Mouse (Mus musculus): Measurements from ENCODE around the gene Timm50. TPM values are rescaled to one million over a fixed set of nuclear protein-coding genes. Genes with fewer than 3 reads are reported as not detected.

Timm50 gene
- 137 and 138 TPM in 2 replicates for polyA plus RNA-seq (2015; fragmentation: Nextera tagmentation; extraction: Ambion mirVana)

GRCm38 (mm10) chr7:28311926-28312543 lies at the start of gene Timm50:
Timm50 (minus strand) TSS chr7:28312072.
- ATAC-seq (ENCODE audit: insufficient read depth, low FRiP score, low read depth), result peak; percentile 98
- Histone ChIP-seq H3K4me1 (peaks cover 8% of the 10 kb centered on the region), H3K27me3 (replicated peaks) (no peaks in the 10 kb centered on the region), H3K4me3 (replicated peaks) (peak within 1 kb of the TSS; percentile 98), H3K4me2 (peak within 1 kb of the TSS; percentile 86), H3K36me3 (peaks cover 51% of the 10 kb centered on the region), H3K27ac (peak within 1 kb of the TSS; percentile 69), H3K9me3 (no peaks in the 10 kb centered on the region), H3K9ac (peak within 1 kb of the TSS; percentile 92)
- under 1% methylated on average over 45 of the region's 45 CpGs for WGBS

GRCm38 (mm10) chr7:28360291-28360690 lies 48.4 kb upstream of the Timm50 start:
- H3K4me3 ChIP-seq (replicated peaks), result no peak overlapping the region
- peaks cover 27% of the 10 kb centered on the region for H3K4me1 ChIP-seq
- no peaks in the 10 kb centered on the region for H3K9me3 ChIP-seq
- no peak for ATAC-seq (ENCODE audit: insufficient read depth, low FRiP score, low read depth)
- H3K9ac ChIP-seq, result no peak overlapping the region
- H3K27me3 ChIP-seq (replicated peaks), result no peaks in the 10 kb centered on the region
- peaks cover 55% of the 10 kb centered on the region for H3K36me3 ChIP-seq
- 92% methylated on average over 6 of the region's 6 CpGs for WGBS
- H3K4me2 ChIP-seq, result no peak overlapping the region
- H3K27ac ChIP-seq, result no peak overlapping the region

GRCm38 (mm10) chr7:28359854-28360253 lies 48.0 kb upstream of the Timm50 start:
- H3K4me2 ChIP-seq, result no peak overlapping the region
- H3K27ac ChIP-seq, result no peak overlapping the region
- WGBS, result 87% methylated on average over 10 of the region's 10 CpGs
- no peaks in the 10 kb centered on the region for H3K27me3 ChIP-seq (replicated peaks)
- no peak overlapping the region for H3K4me3 ChIP-seq (replicated peaks)
- H3K4me1 ChIP-seq, result peaks cover 27% of the 10 kb centered on the region
- no peak for ATAC-seq (ENCODE audit: insufficient read depth, low FRiP score, low read depth)
- H3K36me3 ChIP-seq, result peaks cover 51% of the 10 kb centered on the region
- no peak overlapping the region for H3K9ac ChIP-seq
- no peaks in the 10 kb centered on the region for H3K9me3 ChIP-seq

GRCm38 (mm10) chr7:28358431-28358830 lies 46.6 kb upstream of the Timm50 start:
- peak overlapping the region; percentile 50 for H3K27ac ChIP-seq
- peak overlapping the region; percentile 14; the same call in 1 of the 2 replicates for H3K4me2 ChIP-seq
- H3K27me3 ChIP-seq (replicated peaks), result no peaks in the 10 kb centered on the region
- no peak for ATAC-seq (ENCODE audit: insufficient read depth, low FRiP score, low read depth)
- H3K4me3 ChIP-seq (replicated peaks), result no peak overlapping the region
- WGBS, result 55% methylated on average over 7 of the region's 7 CpGs
- peaks cover 54% of the 10 kb centered on the region for H3K36me3 ChIP-seq
- H3K9me3 ChIP-seq, result no peaks in the 10 kb centered on the region
- no peak overlapping the region for H3K9ac ChIP-seq
- peaks cover 27% of the 10 kb centered on the region for H3K4me1 ChIP-seq

- no peak for ATAC-seq (ENCODE audit: insufficient read depth, low FRiP score, low read depth)
- H3K4me1 ChIP-seq, result peaks cover 27% of the 10 kb centered on the region
- no peaks in the 10 kb centered on the region for H3K27me3 ChIP-seq (replicated peaks)
- H3K27ac ChIP-seq, result peak overlapping the region; percentile 50
- peaks cover 58% of the 10 kb centered on the region for H3K36me3 ChIP-seq
- 0 out of 2 replicates have a peak overlapping the region, but pooled peaks have one; percentile 0 for H3K4me3 ChIP-seq (replicated peaks)
- H3K9ac ChIP-seq, result no peak overlapping the region
- no peaks in the 10 kb centered on the region for H3K9me3 ChIP-seq
- 4% methylated on average over 5 of the region's 5 CpGs for WGBS
- peak overlapping the region; percentile 14; the same call in 1 of the 2 replicates for H3K4me2 ChIP-seq
Measured at GRCm38 (mm10) chr7:28357984-28358383, 46.1 kb upstream of the Timm50 start.

- H3K36me3 ChIP-seq, result peaks cover 50% of the 10 kb centered on the region
- WGBS, result 6% methylated on average over 5 of the region's 5 CpGs
Measured at GRCm38 (mm10) chr7:28356981-28357380, 45.1 kb upstream of the Timm50 start.

GRCm38 (mm10) chr7:28355221-28355620 lies 43.3 kb upstream of the Timm50 start:
- WGBS, result 87% methylated on average over 3 of the region's 3 CpGs
- H3K9me3 ChIP-seq, result no peaks in the 10 kb centered on the region
- no peaks in the 10 kb centered on the region for H3K27me3 ChIP-seq (replicated peaks)
- H3K4me1 ChIP-seq, result peaks cover 32% of the 10 kb centered on the region
- H3K4me3 ChIP-seq (replicated peaks), result no peak overlapping the region
- no peak overlapping the region for H3K4me2 ChIP-seq
- no peak for ATAC-seq (ENCODE audit: insufficient read depth, low FRiP score, low read depth)
- H3K9ac ChIP-seq, result no peak overlapping the region
- H3K36me3 ChIP-seq, result peaks cover 33% of the 10 kb centered on the region
- no peak overlapping the region for H3K27ac ChIP-seq

More at GRCm38 (mm10) chr7:28356981-28357380, 45.1 kb upstream of the Timm50 start:
- ATAC-seq (ENCODE audit: insufficient read depth, low FRiP score, low read depth), result peak; percentile 30; the same call in 1 of the 2 replicates
- Histone ChIP-seq H3K9me3 (no peaks in the 10 kb centered on the region), H3K9ac (no peak overlapping the region), H3K4me2 (no peak overlapping the region), H3K27ac (peak overlapping the region; percentile 50), H3K27me3 (replicated peaks) (no peaks in the 10 kb centered on the region), H3K4me3 (replicated peaks) (no peak overlapping the region), H3K4me1 (peaks cover 27% of the 10 kb centered on the region)

- Histone ChIP-seq H3K9ac (no peak overlapping the region), H3K36me3 (peaks cover 27% of the 10 kb centered on the region), H3K9me3 (no peaks in the 10 kb centered on the region), H3K4me1 (peaks cover 35% of the 10 kb centered on the region), H3K27me3 (replicated peaks) (no peaks in the 10 kb centered on the region), H3K4me2 (no peak overlapping the region), H3K4me3 (replicated peaks) (no peak overlapping the region), H3K27ac (no peak overlapping the region)
- 89% methylated on average over 3 of the region's 3 CpGs for WGBS
- ATAC-seq (ENCODE audit: insufficient read depth, low FRiP score, low read depth), result no peak
Measured at GRCm38 (mm10) chr7:28354596-28354995, 42.7 kb upstream of the Timm50 start.

- Histone ChIP-seq H3K4me2 (no peak overlapping the region), H3K9ac (no peak overlapping the region), H3K9me3 (no peaks in the 10 kb centered on the region), H3K27ac (no peak overlapping the region), H3K27me3 (replicated peaks) (no peaks in the 10 kb centered on the region), H3K36me3 (peaks cover 23% of the 10 kb centered on the region), H3K4me3 (replicated peaks) (no peak overlapping the region), H3K4me1 (peaks cover 37% of the 10 kb centered on the region)
- ATAC-seq (ENCODE audit: insufficient read depth, low FRiP score, low read depth), result no peak
- WGBS, result 84% methylated on average over 3 of the region's 3 CpGs
Measured at GRCm38 (mm10) chr7:28354113-28354581, 42.3 kb upstream of the Timm50 start.

GRCm38 (mm10) chr7:28353267-28353666 lies 41.4 kb upstream of the Timm50 start:
- Histone ChIP-seq H3K27ac (no peak overlapping the region), H3K4me3 (replicated peaks) (no peak overlapping the region), H3K4me1 (peaks cover 31% of the 10 kb centered on the region), H3K4me2 (no peak overlapping the region), H3K36me3 (peaks cover 20% of the 10 kb centered on the region), H3K9ac (no peak overlapping the region), H3K27me3 (replicated peaks) (no peaks in the 10 kb centered on the region), H3K9me3 (no peaks in the 10 kb centered on the region)
- ATAC-seq (ENCODE audit: insufficient read depth, low FRiP score, low read depth), result no peak
- WGBS, result 89% methylated on average over 2 of the region's 2 CpGs

GRCm38 (mm10) chr7:28351676-28352191 lies 39.9 kb upstream of the Timm50 start:
- H3K9me3 ChIP-seq, result no peaks in the 10 kb centered on the region
- peak overlapping the region; percentile 92 for H3K4me3 ChIP-seq (replicated peaks)
- H3K27me3 ChIP-seq (replicated peaks), result no peaks in the 10 kb centered on the region
- peak overlapping the region; percentile 66 for H3K4me2 ChIP-seq
- WGBS, result 30% methylated on average over 4 of the region's 4 CpGs
- peaks cover 20% of the 10 kb centered on the region for H3K36me3 ChIP-seq
- peak overlapping the region; percentile 80; the same call in 1 of the 2 replicates for H3K27ac ChIP-seq
- no peak for ATAC-seq (ENCODE audit: insufficient read depth, low FRiP score, low read depth)
- H3K9ac ChIP-seq, result peak overlapping the region; percentile 95; the same call in 1 of the 2 replicates
- peaks cover 17% of the 10 kb centered on the region for H3K4me1 ChIP-seq

GRCm38 (mm10) chr7:28350155-28350883 lies 38.4 kb upstream of the Timm50 start, which contains the start of gene Rps16:
Rps16 (plus strand) TSS chr7:28350652.
- Histone ChIP-seq H3K4me1 (peaks cover 15% of the 10 kb centered on the region), H3K27ac (peak within 1 kb of the TSS; percentile 95), H3K9ac (peak within 1 kb of the TSS; percentile 95), H3K4me2 (peak within 1 kb of the TSS; percentile 66), H3K36me3 (peaks cover 20% of the 10 kb centered on the region), H3K27me3 (replicated peaks) (no peaks in the 10 kb centered on the region), H3K4me3 (replicated peaks) (peak within 1 kb of the TSS; percentile 92), H3K9me3 (no peaks in the 10 kb centered on the region)
- peak; percentile 93 for ATAC-seq (ENCODE audit: insufficient read depth, low FRiP score, low read depth)
- WGBS, result under 1% methylated on average over 49 of the region's 50 CpGs

Measured in stomach, embryonic 15.5 days (tissue).